Mouse (Mus musculus): ENCODE data around the gene Lsm2.
"Not testable (repeated sequence)": the region's sequence is repeated elsewhere in the genome, so short reads cannot be mapped to it uniquely, and the experiment has no call there.

The Lsm2 gene

DNA sequence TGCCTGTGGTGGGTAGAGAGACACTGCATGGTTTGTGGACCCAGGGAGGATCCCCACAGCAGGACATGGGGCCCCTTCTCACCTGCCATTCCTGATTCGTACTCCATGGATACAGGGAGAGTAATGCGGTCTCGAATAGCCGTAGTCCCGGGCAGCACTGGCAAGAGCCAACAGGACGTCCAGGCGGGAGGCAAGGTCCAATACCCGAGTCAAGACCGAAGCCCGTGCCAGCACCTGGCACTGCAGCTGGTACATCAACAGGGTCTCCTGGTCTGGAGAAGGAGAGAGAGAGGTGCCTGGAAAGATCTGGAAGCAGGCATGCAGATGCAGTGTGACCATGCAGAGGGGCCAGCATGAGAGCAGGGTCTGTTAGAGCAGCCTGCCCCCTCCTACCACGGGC lies 49.6 kb downstream of the Lsm2 start:
- no peak for DNase-seq (ENCODE audit: low spot score in 2 of 2)

DNA sequence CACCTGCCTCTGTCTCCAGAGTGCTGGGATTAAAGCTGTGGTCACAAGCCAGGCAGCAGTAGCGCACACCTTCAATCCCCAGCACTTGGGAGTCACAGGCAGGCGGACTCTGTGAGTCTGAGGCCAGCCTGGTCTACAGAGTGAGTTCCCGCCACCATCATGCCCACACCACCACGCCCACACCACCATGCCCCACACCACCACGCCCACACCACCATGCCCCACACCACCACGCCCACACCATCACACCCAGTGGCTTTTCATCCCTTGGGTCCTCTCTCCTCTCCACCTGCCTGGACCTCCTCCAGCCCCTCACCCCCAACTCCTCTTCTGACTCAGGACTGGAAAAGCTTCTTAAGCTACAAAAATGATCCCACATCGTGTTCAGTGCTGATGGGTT lies 50.2 kb downstream of the Lsm2 start:
- DNase-seq (ENCODE audit: low spot score in 2 of 2), result no peak

DNA sequence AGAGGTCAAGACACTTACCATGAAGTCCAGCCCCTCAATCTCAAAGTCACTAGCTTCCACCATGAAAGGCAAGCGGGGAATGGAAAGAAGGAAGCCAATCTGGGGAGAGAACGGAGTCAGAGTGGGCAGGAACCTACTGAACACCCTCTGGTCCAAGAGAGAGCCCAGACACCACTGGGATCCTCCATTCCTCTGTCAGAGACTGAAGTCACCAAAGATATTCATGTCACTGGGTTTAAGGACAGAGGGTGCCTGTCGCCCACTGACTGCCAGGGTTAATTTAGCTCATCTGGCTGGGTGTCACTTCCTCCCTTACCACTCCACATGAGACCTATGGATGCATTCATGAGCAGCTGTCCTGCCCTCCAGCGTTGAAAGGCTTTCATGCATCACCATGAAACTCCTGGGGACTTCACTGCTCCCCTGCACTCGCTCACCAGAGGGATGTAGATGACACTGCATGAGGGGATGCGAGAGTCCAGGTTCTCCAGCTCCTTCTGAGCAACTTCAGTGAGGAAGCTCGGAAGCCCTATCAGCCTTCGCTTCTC lies 50.7 kb downstream of the Lsm2 start:
- DNase-seq (ENCODE audit: low spot score in 2 of 2), result no peak

DNA sequence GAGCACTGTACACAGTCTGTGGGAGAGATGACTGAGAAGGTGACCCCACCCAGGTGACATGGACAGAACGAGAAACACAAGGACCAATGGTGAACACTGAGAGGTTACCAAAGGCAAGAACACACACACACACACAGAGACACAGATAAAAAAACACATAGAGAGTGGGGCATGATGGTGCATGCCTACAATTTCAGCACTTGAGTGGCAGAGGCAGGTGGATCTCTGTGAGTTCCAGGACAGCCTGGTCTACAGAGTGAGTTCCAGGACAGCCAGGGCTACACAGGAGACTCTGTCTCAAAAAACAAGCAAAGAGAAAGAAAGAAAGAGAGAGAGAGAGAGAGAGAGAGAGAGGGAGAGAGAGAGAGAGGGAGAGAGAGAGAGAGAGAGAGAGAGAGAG lies 52.0 kb downstream of the Lsm2 start:
- not testable (repeated sequence) for DNase-seq (ENCODE audit: low spot score in 2 of 2)

DNA sequence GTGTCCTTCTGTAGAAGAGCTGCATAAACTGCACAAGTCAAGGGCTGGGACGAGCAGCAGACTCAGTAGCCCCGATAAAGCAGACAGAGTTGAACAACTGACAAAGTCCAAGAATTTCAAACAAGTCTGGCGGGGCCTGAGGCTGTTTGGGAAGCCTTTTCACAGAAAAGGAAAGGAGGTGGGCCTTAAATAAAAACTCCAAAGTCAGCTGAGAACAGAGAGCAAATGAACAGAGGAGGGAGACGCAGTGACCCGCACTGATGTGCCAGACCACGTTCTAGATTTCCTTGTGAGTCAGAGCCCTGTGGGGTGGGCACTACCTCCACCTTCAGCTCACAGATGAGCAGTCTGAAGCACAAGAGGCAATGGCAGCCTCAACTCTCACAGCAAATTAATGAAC lies 53.2 kb downstream of the Lsm2 start:
- no peak for DNase-seq (ENCODE audit: low spot score in 2 of 2)

Data from urinary bladder, adult 18-20 months (tissue).